Mouse (Mus musculus) left cerebral cortex, postnatal 25 days (tissue): ENCODE results near the gene Hid1. TPM values are rescaled to one million over a fixed set of nuclear protein-coding genes. Genes with fewer than 3 reads are reported as not detected.
A peak's percentile ranks its signal among the peaks of the same experiment; 100 is the strongest.

Experiments used
- DNase-seq, 2 experiments: peaks; one replicate each; pipeline ENCODE4 v3.0.0; 2022; ENCODE audit warnings: low spot score in 2 of 2, mixed read lengths in 1 of 2
- intact Hi-C: fragments of 180-260 bp; cut with DNase I; formaldehyde crosslinking; loops from one replicate; pipeline ENCODE4 v1.15.1; 2025
- total RNA-seq, 2 experiments: library from RNA; stranded (reverse); gene quantifications; 2 replicates each; pipeline ENCODE4 v1.2.3; 2021

The Hid1 gene
- total RNA-seq, 2 experiments from 2014 or later: 108 to 111 TPM

- intact Hi-C loops: no loop called here
- no peak for DNase-seq
These were observed 10.3 kb upstream of the Hid1 start for GRCm38 (mm10) chr11:115377854-115378253.

- DNase-seq: no peak
- intact Hi-C loops: no loop called here
These were observed 9.7 kb upstream of the Hid1 start for GRCm38 (mm10) chr11:115377254-115377653.

- intact Hi-C loops: no loop called here
- no peak for DNase-seq
These were observed 9.2 kb upstream of the Hid1 start for GRCm38 (mm10) chr11:115376722-115377121.

- peak; percentile 45 to 75 for DNase-seq
- intact Hi-C loops: no loop called here
These were observed 7.3 kb upstream of the Hid1 start for GRCm38 (mm10) chr11:115374695-115375425.

- peak; percentile 72 to 83 for DNase-seq
- intact Hi-C loops: no loop called here
These were observed 6.5 kb upstream of the Hid1 start for GRCm38 (mm10) chr11:115373805-115374694.

- intact Hi-C loops: no loop called here
- no peak for DNase-seq
These were observed 5.2 kb upstream of the Hid1 start for GRCm38 (mm10) chr11:115372737-115373136.

- no peak for DNase-seq
- intact Hi-C loops: no loop called here
These were observed 4.5 kb upstream of the Hid1 start for GRCm38 (mm10) chr11:115372015-115372414.

GRCm38 (mm10) chr11:115371354-115371753 lies 3.8 kb upstream of the Hid1 start:
- no peak for DNase-seq
- intact Hi-C loops: no loop called here

GRCm38 (mm10) chr11:115370368-115370767 lies 2.8 kb upstream of the Hid1 start:
- intact Hi-C loops: no loop called here

GRCm38 (mm10) chr11:115366706-115367394 lies 706 bp downstream of the Hid1 start:
- DNase-seq: peak; percentile 66 to 81
- intact Hi-C loops: no loop called here

More at GRCm38 (mm10) chr11:115370368-115370767, 2.8 kb upstream of the Hid1 start:
- no peak for DNase-seq

- DNase-seq: peak in 1 of 2 experiments; percentile 38
- intact Hi-C loops: no loop called here
These were observed 1.4 kb downstream of the Hid1 start for GRCm38 (mm10) chr11:115366039-115366705.

- intact Hi-C loops: no loop called here
- DNase-seq: no peak
These were observed 3.4 kb downstream of the Hid1 start for GRCm38 (mm10) chr11:115364136-115364535.

- intact Hi-C loops: loop anchor here (5.0 kb wide), 1 partner anchor 53 kb away; no protein-coding TSS in a partner anchor
- DNase-seq: no peak
These were observed 7.8 kb downstream of the Hid1 start for GRCm38 (mm10) chr11:115359726-115360125.

- DNase-seq: no peak
- intact Hi-C loops: loop anchor here (5.0 kb wide), 1 partner anchor 53 kb away; no protein-coding TSS in a partner anchor
These were observed 8.3 kb downstream of the Hid1 start for GRCm38 (mm10) chr11:115359293-115359692.

GRCm38 (mm10) chr11:115358468-115358867 lies 9.1 kb downstream of the Hid1 start:
- DNase-seq: peak; percentile 66 to 72
- intact Hi-C loops: loop anchor here (1.0 to 5.0 kb wide), 2 partner anchors 54 to 117 kb away; partner anchors contain the start of gene Armc7

GRCm38 (mm10) chr11:115354183-115354582 lies 13.4 kb downstream of the Hid1 start:
- intact Hi-C loops: loop anchor here (1.0 to 5.0 kb wide), 2 partner anchors 32 to 152 kb away; partner anchors contain the start of gene Ush1g
- DNase-seq: peak; percentile 61 to 67

GRCm38 (mm10) chr11:115353375-115353774 lies 14.2 kb downstream of the Hid1 start:
- intact Hi-C loops: loop anchor here (5.0 kb wide), 1 partner anchor 151 kb away; no protein-coding TSS in a partner anchor
- DNase-seq: no peak

GRCm38 (mm10) chr11:115349976-115350375 lies 17.6 kb downstream of the Hid1 start:
- intact Hi-C loops: loop anchor here (5.0 kb wide), 1 partner anchor 148 kb away; no protein-coding TSS in a partner anchor
- no peak for DNase-seq

GRCm38 (mm10) chr11:115348681-115349248 lies 18.8 kb downstream of the Hid1 start:
- no peak for DNase-seq
- intact Hi-C loops: no loop called here
